Mouse (Mus musculus) kidney, postnatal 4 days (tissue): ENCODE results near the gene Jmjd7.

Source experiments
- DNase-seq, 2 experiments: peaks; one replicate each; pipeline ENCODE4 v3.0.0; 2021; ENCODE audit warnings: mixed read lengths in 2 of 2

The Jmjd7 gene

GRCm38 (mm10) chr2:120026984-120027949, at the start of gene Jmjd7, which contains the start of gene Gm28042:
Gene Jmjd7, plus strand, starts transcription at chr2:120027483.
Gene Gm28042, plus strand, starts transcription at chr2:120027493.
- DNase-seq: peak; percentile 96 to 97

- DNase-seq: no peak
Measured at GRCm38 (mm10) chr2:119980343-119980986, 46.8 kb upstream of the Jmjd7 start.

GRCm38 (mm10) chr2:119981631-119982030, 45.7 kb upstream of the Jmjd7 start:
- DNase-seq: no peak

- no peak for DNase-seq
Measured at GRCm38 (mm10) chr2:119985871-119986270, 41.4 kb upstream of the Jmjd7 start.

- no peak for DNase-seq
Measured at GRCm38 (mm10) chr2:119986369-119986768, 40.9 kb upstream of the Jmjd7 start.

- no peak for DNase-seq
Measured at GRCm38 (mm10) chr2:119987441-119987840, 39.8 kb upstream of the Jmjd7 start.

GRCm38 (mm10) chr2:119988952-119989351, 38.3 kb upstream of the Jmjd7 start:
- DNase-seq: no peak

- DNase-seq: no peak
Measured at GRCm38 (mm10) chr2:119990881-119991280, 36.4 kb upstream of the Jmjd7 start.

- no peak for DNase-seq
Measured at GRCm38 (mm10) chr2:119992349-119992748, 34.9 kb upstream of the Jmjd7 start.

- no peak for DNase-seq
Measured at GRCm38 (mm10) chr2:119993515-119993914, 33.8 kb upstream of the Jmjd7 start.

- no peak for DNase-seq
Measured at GRCm38 (mm10) chr2:119994839-119995238, 32.4 kb upstream of the Jmjd7 start.

GRCm38 (mm10) chr2:119995391-119996281, 31.6 kb upstream of the Jmjd7 start:
- peak; percentile 53 to 61 for DNase-seq

GRCm38 (mm10) chr2:119997354-119997753, 29.9 kb upstream of the Jmjd7 start:
- DNase-seq: no peak

- DNase-seq: no peak
Measured at GRCm38 (mm10) chr2:119999731-120000130, 27.6 kb upstream of the Jmjd7 start.

- peak; percentile 39 to 61 for DNase-seq
Measured at GRCm38 (mm10) chr2:120000882-120001584, 26.2 kb upstream of the Jmjd7 start.

GRCm38 (mm10) chr2:120001956-120002355, 25.3 kb upstream of the Jmjd7 start:
- DNase-seq: peak in 1 of 2 experiments; percentile 40

GRCm38 (mm10) chr2:120003970-120004369, 23.3 kb upstream of the Jmjd7 start:
- no peak for DNase-seq

GRCm38 (mm10) chr2:120006696-120007095, 20.6 kb upstream of the Jmjd7 start:
- no peak for DNase-seq

- DNase-seq: no peak
Measured at GRCm38 (mm10) chr2:120007680-120008210, 19.5 kb upstream of the Jmjd7 start.

GRCm38 (mm10) chr2:120008672-120009071, 18.6 kb upstream of the Jmjd7 start:
- peak in 1 of 2 experiments; percentile 45 for DNase-seq

GRCm38 (mm10) chr2:120011462-120012200, 15.7 kb upstream of the Jmjd7 start:
- peak; percentile 78 to 80 for DNase-seq
